Mouse (Mus musculus): ENCODE measurements at regions not wholly inside any gene's neighbourhood (a gene's known extent, or its start where the extent isn't known, plus 50 kb on each side); places are given as distances from the start of the nearest gene placed in this dataset.
"Not testable (repeated sequence)": the region's sequence is repeated elsewhere in the genome, so short reads cannot be mapped to it uniquely, and the experiment has no call there.

GRCm38 (mm10) chr14:53792432-53792831 lies 461.5 kb downstream of the Dad1 start:
- not testable (repeated sequence) for DNase-seq

GRCm38 (mm10) chr14:53785547-53785946 lies 468.4 kb downstream of the Dad1 start:
- DNase-seq, result not testable (repeated sequence)

- no peak for DNase-seq
Measured at GRCm38 (mm10) chr14:53777375-53777774, 476.5 kb downstream of the Dad1 start.

- DNase-seq, result peak; percentile 48
Measured at GRCm38 (mm10) chr14:53776717-53777116, 477.2 kb downstream of the Dad1 start.

- not testable (repeated sequence) for DNase-seq
Measured at GRCm38 (mm10) chr14:53766501-53766900, 487.4 kb downstream of the Dad1 start.

GRCm38 (mm10) chr14:53765918-53766317 lies 488.0 kb downstream of the Dad1 start:
- DNase-seq, result not testable (repeated sequence)

- not testable (repeated sequence) for DNase-seq
Measured at GRCm38 (mm10) chr14:53760578-53760977, 493.3 kb downstream of the Dad1 start.

- not testable (repeated sequence) for DNase-seq
Measured at GRCm38 (mm10) chr14:53757782-53758181, 496.1 kb downstream of the Dad1 start.

GRCm38 (mm10) chr14:53757095-53757494 lies 496.8 kb downstream of the Dad1 start:
- not testable (repeated sequence) for DNase-seq

GRCm38 (mm10) chr14:53750703-53751441 lies 503.0 kb downstream of the Dad1 start:
- DNase-seq, result no peak

GRCm38 (mm10) chr14:53743552-53743951 lies 510.4 kb downstream of the Dad1 start:
- not testable (repeated sequence) for DNase-seq

GRCm38 (mm10) chr14:53742864-53743263 lies 511.0 kb downstream of the Dad1 start:
- DNase-seq, result not testable (repeated sequence)

GRCm38 (mm10) chr14:53741246-53741645 lies 512.7 kb downstream of the Dad1 start:
- peak; percentile 53 for DNase-seq

GRCm38 (mm10) chr14:53737962-53738361 lies 515.9 kb downstream of the Dad1 start:
- peak; percentile 3 for DNase-seq

GRCm38 (mm10) chr14:53736274-53736673 lies 517.6 kb downstream of the Dad1 start:
- DNase-seq, result not testable (repeated sequence)

- DNase-seq, result not testable (repeated sequence)
Measured at GRCm38 (mm10) chr14:53731600-53731999, 522.3 kb downstream of the Dad1 start.

- DNase-seq, result not testable (repeated sequence)
Measured at GRCm38 (mm10) chr14:53729877-53730276, 524.0 kb downstream of the Dad1 start.

- DNase-seq, result not testable (repeated sequence)
Measured at GRCm38 (mm10) chr14:53729149-53729548, 524.8 kb downstream of the Dad1 start.

- not testable (repeated sequence) for DNase-seq
Measured at GRCm38 (mm10) chr14:53726914-53727313, 527.0 kb downstream of the Dad1 start.

- DNase-seq, result not testable (repeated sequence)
Measured at GRCm38 (mm10) chr14:53723611-53724010, 530.3 kb downstream of the Dad1 start.

- not testable (repeated sequence) for DNase-seq
Measured at GRCm38 (mm10) chr14:53721901-53722300, 532.0 kb downstream of the Dad1 start.

GRCm38 (mm10) chr14:53709627-53710026 lies 544.3 kb downstream of the Dad1 start:
- DNase-seq, result not testable (repeated sequence)

- DNase-seq, result not testable (repeated sequence)
Measured at GRCm38 (mm10) chr14:53704351-53704750, 549.6 kb downstream of the Dad1 start.

- not testable (repeated sequence) for DNase-seq
Measured at GRCm38 (mm10) chr14:53703593-53703992, 550.3 kb downstream of the Dad1 start.

GRCm38 (mm10) chr14:53684100-53684499 lies 569.8 kb downstream of the Dad1 start:
- not testable (repeated sequence) for DNase-seq

All from lung, postnatal 10 days (tissue).